Mouse (Mus musculus) limb, embryonic 12.5 days (tissue): Measurements from ENCODE around the gene Ntrk1. TPM values are rescaled to one million over a fixed set of nuclear protein-coding genes. Genes with fewer than 3 reads are reported as not detected.

Experiments used
- ATAC-seq: fragments of 200-750 bp; cut with Nextera tagmentation; 2 replicates; pipeline ENCODE4 v1.8.0; 2017; ENCODE audit warnings: low read depth, moderate TSS enrichment; ENCODE audit not compliant: insufficient number of reproducible peaks, insufficient read depth, low FRiP score, low TSS enrichment
- H3K27ac ChIP-seq: fragments of 300-500 bp; sonication (generic); 2 replicates; pipeline ENCODE4 v1.5.1; 2016; ENCODE audit warnings: mild to moderate bottlenecking, moderate library complexity
- H3K27me3 ChIP-seq: fragments of 300-500 bp; sonication (generic); 2 replicates; pipeline ENCODE4 v1.6.1; 2016; ENCODE audit warnings: mild to moderate bottlenecking, moderate library complexity
- H3K36me3 ChIP-seq: fragments of 300-500 bp; sonication (generic); 2 replicates; pipeline ENCODE4 v1.6.1; 2016; ENCODE audit warnings: mild to moderate bottlenecking, moderate library complexity
- H3K4me1 ChIP-seq: fragments of 300-500 bp; sonication (generic); replicated peaks from 2 replicates; pipeline ENCODE4 v1.6.1; 2016
- H3K4me2 ChIP-seq: fragments of 300-500 bp; sonication (generic); 2 replicates; pipeline ENCODE4 v1.6.1; 2016; ENCODE audit warnings: mild to moderate bottlenecking, moderate library complexity
- H3K4me3 ChIP-seq: fragments of 300-500 bp; sonication (generic); replicated peaks from 2 replicates; pipeline ENCODE4 v1.5.1; 2016; ENCODE audit warnings: mild to moderate bottlenecking
- H3K9ac ChIP-seq: fragments of 300-500 bp; sonication (generic); replicated peaks from 2 replicates; pipeline ENCODE4 v1.6.1; 2016; ENCODE audit warnings: mild to moderate bottlenecking, moderate library complexity
- H3K9me3 ChIP-seq: fragments of 300-500 bp; sonication (generic); 2 replicates; pipeline ENCODE4 v1.6.1; 2016; ENCODE audit warnings: mild to moderate bottlenecking, moderate library complexity
- WGBS: fragments of 180-500 bp; shearing (Covaris S2); methylation state at CpG from one replicate; pipeline ENCODE4 v1.1.7; 2016; 5-methylcytosine and 5-hydroxymethylcytosine counted together
- polyA plus RNA-seq: library from polyadenylated mRNA; unstranded; fragments of >200 nt; fragmentation: Nextera tagmentation; extraction: Ambion mirVana; gene quantifications from 2 replicates; pipeline ENCODE4 v1.2.1, GENCODE M21; 2016

Ntrk1 gene
- polyA plus RNA-seq, 1 experiment from 2014 or later, result 5.1 TPM

- ATAC-seq, result no peak
- Histone ChIP-seq H3K9me3 (no peaks in the 10 kb centered on the region), H3K9ac (no peak overlapping the region), H3K4me1 (peaks cover 11% of the 10 kb centered on the region), H3K4me3 (no peak overlapping the region), H3K27ac (no peak overlapping the region), H3K36me3 (no peaks in the 10 kb centered on the region), H3K27me3 (peaks cover 94% of the 10 kb centered on the region), H3K4me2 (no peak overlapping the region)
- 37% methylated on average over 4 of the region's 4 CpGs for WGBS
Observed at GRCm38 (mm10) chr3:87812413-87812812, 17.5 kb upstream of the Ntrk1 start.

DNA sequence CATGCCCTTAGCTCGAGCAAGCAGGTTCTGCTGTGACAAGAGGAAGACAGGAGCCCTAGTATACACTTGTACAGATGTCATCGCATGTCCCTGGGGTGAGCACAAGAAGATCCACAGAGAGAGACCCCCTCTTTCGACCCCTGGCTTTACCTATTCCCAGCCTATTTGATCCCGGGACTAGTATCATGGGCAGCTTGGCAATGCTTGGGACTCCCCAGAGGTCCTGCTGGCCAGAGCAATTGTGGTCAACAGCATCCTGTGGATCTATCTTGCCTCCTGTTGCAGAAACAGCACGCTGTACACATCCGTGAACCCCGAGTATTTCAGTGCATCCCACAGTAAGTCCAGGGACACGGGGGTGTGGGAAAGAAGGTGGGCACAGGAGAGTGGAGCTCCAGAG lies 16.3 kb upstream of the Ntrk1 start:
- WGBS, result 88% methylated on average over 8 of the region's 8 CpGs
- ATAC-seq, result no peak

DNA sequence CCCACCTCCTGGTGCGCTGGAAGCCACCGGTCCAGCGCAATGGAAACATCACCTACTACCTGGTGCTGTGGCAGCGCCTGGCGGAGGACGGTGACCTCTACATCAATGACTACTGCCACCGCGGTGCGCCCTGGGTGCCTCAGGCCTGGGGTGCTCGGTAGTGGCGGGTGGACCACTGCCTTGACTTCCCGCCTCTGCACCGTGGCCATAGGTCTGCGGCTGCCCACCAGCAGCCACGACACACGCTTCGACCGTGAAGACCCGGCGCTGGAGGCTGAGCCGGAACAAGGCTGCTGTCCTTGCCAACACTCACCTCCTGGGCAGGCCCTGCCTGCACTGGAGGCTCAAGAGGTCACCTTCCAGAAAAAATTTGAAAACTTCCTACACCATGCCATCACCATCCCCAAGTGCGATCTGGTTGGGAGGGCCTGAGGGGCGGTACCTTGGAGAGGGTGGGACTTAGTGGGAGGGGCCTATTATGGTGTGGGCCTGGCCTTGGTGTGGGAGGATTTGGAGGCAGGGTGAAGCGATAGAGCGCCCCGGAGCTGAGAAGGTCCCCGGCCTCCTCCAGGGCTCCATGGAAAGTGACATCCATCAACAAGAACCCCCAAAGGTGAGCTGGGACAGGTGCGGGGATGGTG lies 14.5 kb upstream of the Ntrk1 start:
- Histone ChIP-seq H3K4me1 (peaks cover 11% of the 10 kb centered on the region), H3K9me3 (no peaks in the 10 kb centered on the region), H3K9ac (peak overlapping the region; percentile 27; the same call in 1 of the 2 replicates), H3K27me3 (peaks cover 95% of the 10 kb centered on the region), H3K36me3 (no peaks in the 10 kb centered on the region), H3K4me3 (peak overlapping the region; percentile 23), H3K4me2 (peak overlapping the region; percentile 50), H3K27ac (no peak overlapping the region)
- no peak; the same call in 1 of the 2 replicates for ATAC-seq
- WGBS, result 5% methylated on average over 28 of the region's 28 CpGs

More for the DNA sequence above, 16.3 kb upstream of the Ntrk1 start:
- no peak overlapping the region for H3K27ac ChIP-seq
- H3K27me3 ChIP-seq, result peaks cover 94% of the 10 kb centered on the region
- no peak overlapping the region for H3K4me3 ChIP-seq
- H3K9ac ChIP-seq, result no peak overlapping the region
- no peaks in the 10 kb centered on the region for H3K36me3 ChIP-seq
- peaks cover 11% of the 10 kb centered on the region for H3K4me1 ChIP-seq
- no peak overlapping the region for H3K4me2 ChIP-seq
- no peaks in the 10 kb centered on the region for H3K9me3 ChIP-seq

- Histone ChIP-seq H3K27ac (no peak overlapping the region), H3K9me3 (no peaks in the 10 kb centered on the region), H3K4me3 (peak overlapping the region; percentile 23), H3K36me3 (no peaks in the 10 kb centered on the region), H3K4me2 (peak overlapping the region; percentile 47), H3K4me1 (peaks cover 6% of the 10 kb centered on the region), H3K27me3 (peaks cover 100% of the 10 kb centered on the region), H3K9ac (no peak overlapping the region)
- no peak for ATAC-seq
- WGBS, result 5% methylated on average over 26 of the region's 26 CpGs
Observed at GRCm38 (mm10) chr3:87804038-87804677, 9.2 kb upstream of the Ntrk1 start.

- H3K4me2 ChIP-seq, result no peak overlapping the region
- no peaks in the 10 kb centered on the region for H3K36me3 ChIP-seq
- ATAC-seq, result no peak
- no peaks in the 10 kb centered on the region for H3K9me3 ChIP-seq
- 67% methylated on average over 5 of the region's 5 CpGs for WGBS
- no peak overlapping the region for H3K4me3 ChIP-seq
- no peak overlapping the region for H3K27ac ChIP-seq
- H3K27me3 ChIP-seq, result peaks cover 100% of the 10 kb centered on the region
- peaks cover 25% of the 10 kb centered on the region for H3K4me1 ChIP-seq
- H3K9ac ChIP-seq, result no peak overlapping the region
Observed at GRCm38 (mm10) chr3:87801681-87802080, 6.7 kb upstream of the Ntrk1 start.

GRCm38 (mm10) chr3:87796736-87797334 lies 1.9 kb upstream of the Ntrk1 start, which contains the start of gene Insrr:
Gene Insrr, plus strand, starts transcription at chr3:87796951.
- H3K4me2 ChIP-seq, result peak within 1 kb of the TSS; percentile 69
- WGBS, result 2% methylated on average over 29 of the region's 29 CpGs

DNA sequence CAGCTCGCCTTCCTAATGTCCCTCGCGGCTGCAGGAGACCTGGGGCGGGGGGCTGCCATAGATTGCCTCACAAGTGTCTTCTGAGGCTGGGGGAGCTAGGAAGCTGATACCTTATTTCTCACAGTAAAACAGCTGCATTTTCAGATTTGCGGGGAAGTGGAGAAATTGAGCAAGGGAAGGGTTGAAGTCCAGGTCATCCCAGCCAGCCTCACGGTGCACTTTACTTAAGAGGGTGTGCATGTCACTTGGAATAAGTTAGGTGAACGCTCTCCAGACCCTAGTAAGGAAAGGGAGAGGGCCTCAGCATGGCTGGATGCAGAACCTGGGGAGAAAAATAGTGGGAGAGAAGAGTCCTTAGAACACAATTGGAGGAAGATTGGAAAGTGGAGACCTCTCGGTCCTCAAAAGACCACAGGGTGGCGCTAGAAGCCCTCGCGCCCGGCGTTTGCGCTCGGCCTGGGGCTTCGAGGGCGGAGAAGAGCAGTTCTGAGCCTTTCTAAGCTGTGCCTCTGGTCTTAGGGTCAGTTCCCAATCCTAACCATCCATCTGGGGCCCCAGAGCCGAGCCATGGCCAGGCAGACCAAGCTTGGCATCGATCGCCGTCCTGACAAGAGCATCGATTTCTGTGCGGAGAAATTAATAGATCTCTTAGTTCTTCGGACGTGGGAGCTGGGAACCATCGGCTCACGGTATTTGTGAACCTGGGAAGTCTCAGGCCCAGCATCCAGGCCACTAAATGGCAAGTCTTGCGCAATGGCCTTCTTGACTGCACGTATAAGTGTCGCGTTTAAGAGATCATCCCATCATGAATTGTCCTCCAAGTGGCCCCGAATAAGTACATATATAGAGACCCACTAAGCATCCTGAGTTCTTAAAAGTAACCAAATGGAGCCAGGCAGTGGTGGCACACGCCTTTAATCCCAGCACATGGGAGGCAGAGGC lies 645 bp upstream of the Ntrk1 start:
- Histone ChIP-seq H3K27me3 (peaks cover 100% of the 10 kb centered on the region), H3K4me3 (peak overlapping the region; percentile 40), H3K4me1 (peaks cover 40% of the 10 kb centered on the region), H3K36me3 (no peaks in the 10 kb centered on the region), H3K9ac (peak overlapping the region; percentile 53), H3K9me3 (no peaks in the 10 kb centered on the region), H3K27ac (no peak overlapping the region), H3K4me2 (peak overlapping the region; percentile 62)
- WGBS, result 16% methylated on average over 33 of the region's 33 CpGs
- no peak for ATAC-seq

More at GRCm38 (mm10) chr3:87796736-87797334, 1.9 kb upstream of the Ntrk1 start, which contains the start of gene Insrr:
- H3K27me3 ChIP-seq, result peaks cover 100% of the 10 kb centered on the region
- H3K36me3 ChIP-seq, result no peaks in the 10 kb centered on the region
- H3K9ac ChIP-seq, result peak within 1 kb of the TSS; percentile 44; the same call in 1 of the 2 replicates
- peak within 1 kb of the TSS; percentile 42 for H3K4me3 ChIP-seq
- ATAC-seq, result no peak
- H3K4me1 ChIP-seq, result peaks cover 40% of the 10 kb centered on the region
- no peaks in the 10 kb centered on the region for H3K9me3 ChIP-seq
- H3K27ac ChIP-seq, result no peak within 1 kb of the TSS

DNA sequence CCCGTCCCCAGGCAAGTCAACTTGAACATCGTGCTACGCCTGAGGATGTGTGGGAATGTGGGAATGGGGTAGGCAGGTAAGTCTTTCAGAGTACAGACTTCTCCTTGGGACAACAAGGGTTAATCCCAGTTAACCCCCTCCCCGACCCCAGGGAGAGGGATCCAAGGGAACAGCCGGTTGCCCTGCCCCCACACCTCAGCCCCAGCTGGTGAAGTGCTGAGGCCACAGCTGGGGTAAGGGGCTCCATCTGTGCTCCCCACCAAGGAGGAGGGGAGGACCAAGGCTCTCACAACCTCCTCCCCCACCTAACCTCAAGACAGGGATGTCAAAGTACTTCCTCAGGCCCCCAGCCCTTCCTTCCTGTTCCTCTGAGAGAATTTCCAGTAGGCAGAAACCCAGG lies 5.2 kb downstream of the Ntrk1 start:
- Histone ChIP-seq H3K9me3 (no peaks in the 10 kb centered on the region), H3K36me3 (no peaks in the 10 kb centered on the region), H3K4me2 (0 out of 2 replicates have a peak overlapping the region, but pooled peaks have one; percentile 3), H3K27ac (no peak overlapping the region), H3K9ac (no peak overlapping the region), H3K27me3 (peaks cover 55% of the 10 kb centered on the region), H3K4me1 (peaks cover 27% of the 10 kb centered on the region), H3K4me3 (no peak overlapping the region)
- 27% methylated on average over 5 of the region's 5 CpGs for WGBS
- no peak for ATAC-seq

GRCm38 (mm10) chr3:87789248-87789647 lies 5.7 kb downstream of the Ntrk1 start:
- no peak overlapping the region for H3K4me3 ChIP-seq
- no peaks in the 10 kb centered on the region for H3K36me3 ChIP-seq
- H3K27me3 ChIP-seq, result peaks cover 50% of the 10 kb centered on the region
- no peak overlapping the region for H3K27ac ChIP-seq
- no peak overlapping the region for H3K9ac ChIP-seq
- no peaks in the 10 kb centered on the region for H3K9me3 ChIP-seq
- 42% methylated on average over 1 of the region's 1 CpGs for WGBS
- peaks cover 22% of the 10 kb centered on the region for H3K4me1 ChIP-seq
- 0 out of 2 replicates have a peak, but pooled peaks have one; percentile 17 for ATAC-seq
- H3K4me2 ChIP-seq, result 0 out of 2 replicates have a peak overlapping the region, but pooled peaks have one; percentile 3

GRCm38 (mm10) chr3:87785626-87786214 lies 9.2 kb downstream of the Ntrk1 start:
- Histone ChIP-seq H3K36me3 (no peaks in the 10 kb centered on the region), H3K4me2 (no peak overlapping the region), H3K27me3 (peaks cover 23% of the 10 kb centered on the region), H3K9me3 (no peaks in the 10 kb centered on the region), H3K4me1 (peaks cover 22% of the 10 kb centered on the region), H3K9ac (no peak overlapping the region), H3K4me3 (no peak overlapping the region), H3K27ac (no peak overlapping the region)
- 58% methylated on average over 6 of the region's 6 CpGs for WGBS
- ATAC-seq, result no peak
